Mouse (Mus musculus): ENCODE data around the gene Fez2. TPM values are rescaled to one million over a fixed set of nuclear protein-coding genes. Genes with fewer than 3 reads are reported as not detected.

Fez2 gene
- 13.9 and 14.9 TPM in 2 replicates for polyA plus RNA-seq (2012; rRNA removed)

- peaks cover 2% of the 10 kb centered on the region; the same call in 1 of the 2 replicates for H3K4me1 ChIP-seq (replicated peaks; ENCODE audit: control insufficient read depth, insufficient read depth, low read length)
- DNase-seq, result peak; percentile 95
- H3K36me3 ChIP-seq (ENCODE audit: control insufficient read depth, insufficient read depth, low read length), result no peaks in the 10 kb centered on the region
- H3K27me3 ChIP-seq (ENCODE audit: control insufficient read depth, insufficient read depth, low read length), result no peaks in the 10 kb centered on the region
- WGBS, result 1% methylated on average over 67 of the region's 67 CpGs
- TF ChIP-seq POLR2A (IDR thresholded peaks at IDR 0.05; ENCODE audit: control insufficient read depth, extremely low read depth, insufficient read depth, low read length, poor library complexity) (peak; percentile 46; the same call in 1 of the 2 replicates), CTCF (IDR thresholded peaks at IDR 0.05; ENCODE audit: borderline replicate concordance, control insufficient read depth, extremely low read depth, insufficient read depth, low read length, poor library complexity) (no peak)
- peak within 1 kb of the TSS; percentile 83 for H3K4me3 ChIP-seq (ENCODE audit: control insufficient read depth, insufficient read depth, low read length)
- H3K27ac ChIP-seq (ENCODE audit: control insufficient read depth, insufficient read depth, low read length), result peak within 1 kb of the TSS; percentile 33; the same call in 1 of the 2 replicates
These were observed at the start of gene Fez2 for GRCm38 (mm10) chr17:78417381-78418281. Fez2 (minus strand) TSS chr17:78418152.

- Histone ChIP-seq H3K4me3 (ENCODE audit: control insufficient read depth, insufficient read depth, low read length) (no peak overlapping the region), H3K27me3 (ENCODE audit: control insufficient read depth, insufficient read depth, low read length) (no peaks in the 10 kb centered on the region), H3K36me3 (ENCODE audit: control insufficient read depth, insufficient read depth, low read length) (no peaks in the 10 kb centered on the region), H3K4me1 (replicated peaks; ENCODE audit: control insufficient read depth, insufficient read depth, low read length) (no peaks in the 10 kb centered on the region), H3K27ac (ENCODE audit: control insufficient read depth, insufficient read depth, low read length) (no peak overlapping the region)
- TF ChIP-seq POLR2A (IDR thresholded peaks at IDR 0.05; ENCODE audit: control insufficient read depth, extremely low read depth, insufficient read depth, low read length, poor library complexity) (no peak), CTCF (IDR thresholded peaks at IDR 0.05; ENCODE audit: borderline replicate concordance, control insufficient read depth, extremely low read depth, insufficient read depth, low read length, poor library complexity) (no peak)
- 93% methylated on average over 8 of the region's 8 CpGs for WGBS
- no peak for DNase-seq
These were observed 47.5 kb upstream of the Fez2 start for GRCm38 (mm10) chr17:78465500-78465899.

- TF ChIP-seq POLR2A (IDR thresholded peaks at IDR 0.05; ENCODE audit: control insufficient read depth, extremely low read depth, insufficient read depth, low read length, poor library complexity), result no peak
- TF ChIP-seq CTCF (IDR thresholded peaks at IDR 0.05; ENCODE audit: borderline replicate concordance, control insufficient read depth, extremely low read depth, insufficient read depth, low read length, poor library complexity), result no peak
- Histone ChIP-seq H3K36me3 (ENCODE audit: control insufficient read depth, insufficient read depth, low read length) (no peaks in the 10 kb centered on the region), H3K27ac (ENCODE audit: control insufficient read depth, insufficient read depth, low read length) (no peak overlapping the region), H3K4me3 (ENCODE audit: control insufficient read depth, insufficient read depth, low read length) (no peak overlapping the region), H3K4me1 (replicated peaks; ENCODE audit: control insufficient read depth, insufficient read depth, low read length) (no peaks in the 10 kb centered on the region), H3K27me3 (ENCODE audit: control insufficient read depth, insufficient read depth, low read length) (no peaks in the 10 kb centered on the region)
- 95% methylated on average over 3 of the region's 3 CpGs for WGBS
- no peak for DNase-seq
These were observed 47.1 kb upstream of the Fez2 start for GRCm38 (mm10) chr17:78465071-78465470.

GRCm38 (mm10) chr17:78460140-78460539 lies 42.2 kb upstream of the Fez2 start:
- 91% methylated on average over 8 of the region's 8 CpGs for WGBS

GRCm38 (mm10) chr17:78455556-78455955 lies 37.6 kb upstream of the Fez2 start:
- TF ChIP-seq POLR2A (IDR thresholded peaks at IDR 0.05; ENCODE audit: control insufficient read depth, extremely low read depth, insufficient read depth, low read length, poor library complexity) (no peak), CTCF (IDR thresholded peaks at IDR 0.05; ENCODE audit: borderline replicate concordance, control insufficient read depth, extremely low read depth, insufficient read depth, low read length, poor library complexity) (no peak)
- Histone ChIP-seq H3K27me3 (ENCODE audit: control insufficient read depth, insufficient read depth, low read length) (no peaks in the 10 kb centered on the region), H3K4me1 (replicated peaks; ENCODE audit: control insufficient read depth, insufficient read depth, low read length) (peaks cover 4% of the 10 kb centered on the region), H3K36me3 (ENCODE audit: control insufficient read depth, insufficient read depth, low read length) (no peaks in the 10 kb centered on the region), H3K4me3 (ENCODE audit: control insufficient read depth, insufficient read depth, low read length) (no peak overlapping the region), H3K27ac (ENCODE audit: control insufficient read depth, insufficient read depth, low read length) (no peak overlapping the region)
- no peak for DNase-seq
- WGBS, result 86% methylated on average over 9 of the region's 9 CpGs

More at GRCm38 (mm10) chr17:78460140-78460539, 42.2 kb upstream of the Fez2 start:
- no peak overlapping the region for H3K4me3 ChIP-seq (ENCODE audit: control insufficient read depth, insufficient read depth, low read length)
- H3K4me1 ChIP-seq (replicated peaks; ENCODE audit: control insufficient read depth, insufficient read depth, low read length), result no peaks in the 10 kb centered on the region
- no peaks in the 10 kb centered on the region for H3K27me3 ChIP-seq (ENCODE audit: control insufficient read depth, insufficient read depth, low read length)
- H3K27ac ChIP-seq (ENCODE audit: control insufficient read depth, insufficient read depth, low read length), result no peak overlapping the region
- TF ChIP-seq POLR2A (IDR thresholded peaks at IDR 0.05; ENCODE audit: control insufficient read depth, extremely low read depth, insufficient read depth, low read length, poor library complexity) (no peak), CTCF (IDR thresholded peaks at IDR 0.05; ENCODE audit: borderline replicate concordance, control insufficient read depth, extremely low read depth, insufficient read depth, low read length, poor library complexity) (no peak)
- H3K36me3 ChIP-seq (ENCODE audit: control insufficient read depth, insufficient read depth, low read length), result no peaks in the 10 kb centered on the region
- DNase-seq, result no peak

GRCm38 (mm10) chr17:78455114-78455513 lies 37.2 kb upstream of the Fez2 start:
- DNase-seq, result peak; percentile 83
- WGBS, result 31% methylated on average over 11 of the region's 11 CpGs
- H3K27me3 ChIP-seq (ENCODE audit: control insufficient read depth, insufficient read depth, low read length), result no peaks in the 10 kb centered on the region
- TF ChIP-seq POLR2A (IDR thresholded peaks at IDR 0.05; ENCODE audit: control insufficient read depth, extremely low read depth, insufficient read depth, low read length, poor library complexity) (no peak), CTCF (IDR thresholded peaks at IDR 0.05; ENCODE audit: borderline replicate concordance, control insufficient read depth, extremely low read depth, insufficient read depth, low read length, poor library complexity) (peak; percentile 74; the same call in 1 of the 2 replicates)
- no peak overlapping the region for H3K4me3 ChIP-seq (ENCODE audit: control insufficient read depth, insufficient read depth, low read length)
- H3K27ac ChIP-seq (ENCODE audit: control insufficient read depth, insufficient read depth, low read length), result no peak overlapping the region
- no peaks in the 10 kb centered on the region for H3K36me3 ChIP-seq (ENCODE audit: control insufficient read depth, insufficient read depth, low read length)
- H3K4me1 ChIP-seq (replicated peaks; ENCODE audit: control insufficient read depth, insufficient read depth, low read length), result peaks cover 4% of the 10 kb centered on the region

All from thymus, adult 2 months (tissue).